Mouse (Mus musculus): Measurements from ENCODE around the gene Pou6f2. TPM values are rescaled to one million over a fixed set of nuclear protein-coding genes. Genes with fewer than 3 reads are reported as not detected.

Pou6f2 gene
- total RNA-seq (2023): not detected

DNA sequence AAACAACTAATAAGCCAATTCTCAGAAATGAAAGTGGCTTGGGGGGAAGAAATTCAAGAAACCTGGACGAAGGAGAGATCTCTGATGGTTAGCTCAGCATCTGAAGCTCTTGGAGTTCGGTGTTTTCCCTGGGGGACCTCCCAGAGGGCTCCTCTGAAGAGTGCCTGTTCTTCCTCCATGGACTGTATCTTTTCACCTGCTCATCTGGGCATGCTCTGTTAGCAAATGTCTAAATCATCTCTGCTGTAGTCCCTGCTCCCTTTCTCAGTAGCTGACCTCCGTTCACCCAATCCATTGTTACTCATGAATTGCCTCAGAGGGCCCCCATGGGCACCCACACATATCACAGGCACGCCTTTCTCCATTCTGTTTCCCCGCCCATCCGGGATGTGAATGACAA lies at the start of gene Pou6f2:
Gene Pou6f2 (minus strand): TSS at position 101 of the 400 bp plus-strand sequence.

